Mouse (Mus musculus) gastrocnemius, postnatal 14 days (tissue): Measurements from ENCODE around the gene Axl. TPM values are rescaled to one million over a fixed set of nuclear protein-coding genes. Genes with fewer than 3 reads are reported as not detected.
A peak's percentile ranks its signal among the peaks of the same experiment; 100 is the strongest.
"Not testable (repeated sequence)": the region's sequence is repeated elsewhere in the genome, so short reads cannot be mapped to it uniquely, and the experiment has no call there.

Experiments
- DNase-seq: peaks from one replicate; pipeline ENCODE4 v3.0.0; 2021; ENCODE audit warnings: mixed read lengths
- intact Hi-C: fragments of 180-260 bp; cut with DNase I; formaldehyde crosslinking; loops from one replicate; pipeline ENCODE4 v1.15.1; 2025; ENCODE audit warnings: low total_unique reads
- total RNA-seq, 2 experiments: library from RNA; stranded (reverse); gene quantifications; 2 replicates each; pipeline ENCODE4 v1.2.3; 2021

Axl gene
- total RNA-seq, 2 experiments from 2014 or later, result 68.6 to 82.2 TPM

GRCm38 (mm10) chr7:25799369-25799768, 10.9 kb upstream of the Axl start:
- intact Hi-C loops, result no loop called here
- DNase-seq, result no peak

DNA sequence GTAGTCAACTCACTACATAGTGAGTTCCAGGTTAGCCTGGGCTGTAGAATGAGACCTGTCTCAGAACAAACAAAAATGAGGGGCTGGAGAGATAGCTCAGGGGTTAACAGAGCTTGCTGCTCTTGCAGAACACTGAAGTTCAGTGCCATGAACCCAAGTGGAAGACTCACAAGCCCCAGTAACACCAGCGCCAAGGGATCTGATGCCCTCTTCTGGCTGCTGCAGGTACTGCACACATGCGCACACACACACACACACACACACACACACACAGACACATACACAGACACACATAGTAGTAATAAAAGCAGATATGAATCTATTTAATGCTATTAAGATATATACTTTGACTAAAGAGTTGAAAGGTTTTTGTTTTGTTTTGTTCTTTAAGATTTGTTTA, 10.0 kb upstream of the Axl start:
- intact Hi-C loops, result no loop called here
- DNase-seq, result no peak

DNA sequence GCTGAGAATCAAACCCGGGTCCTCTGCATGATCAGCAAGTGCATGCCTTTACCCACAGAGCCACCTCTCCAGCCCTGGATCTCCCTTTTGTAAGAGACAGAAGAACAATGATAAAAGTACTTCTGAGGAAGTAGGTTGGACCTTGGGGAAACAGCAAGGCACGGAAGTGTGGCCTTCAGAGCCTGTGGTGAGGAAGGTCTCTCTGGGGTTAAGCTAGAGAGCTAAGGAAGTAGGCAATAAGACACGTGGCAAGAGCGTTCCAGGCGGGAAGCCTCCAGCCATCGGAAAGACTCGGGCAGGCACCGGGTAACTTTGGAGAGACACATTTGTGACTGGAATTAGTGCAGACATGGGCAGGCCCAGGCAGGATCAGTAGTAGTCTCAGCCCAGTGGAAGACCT, 6.3 kb upstream of the Axl start:
- intact Hi-C loops, result no loop called here
- no peak for DNase-seq

- intact Hi-C loops, result no loop called here
- DNase-seq, result no peak
Observed at GRCm38 (mm10) chr7:25793679-25794078, 5.2 kb upstream of the Axl start.

DNA sequence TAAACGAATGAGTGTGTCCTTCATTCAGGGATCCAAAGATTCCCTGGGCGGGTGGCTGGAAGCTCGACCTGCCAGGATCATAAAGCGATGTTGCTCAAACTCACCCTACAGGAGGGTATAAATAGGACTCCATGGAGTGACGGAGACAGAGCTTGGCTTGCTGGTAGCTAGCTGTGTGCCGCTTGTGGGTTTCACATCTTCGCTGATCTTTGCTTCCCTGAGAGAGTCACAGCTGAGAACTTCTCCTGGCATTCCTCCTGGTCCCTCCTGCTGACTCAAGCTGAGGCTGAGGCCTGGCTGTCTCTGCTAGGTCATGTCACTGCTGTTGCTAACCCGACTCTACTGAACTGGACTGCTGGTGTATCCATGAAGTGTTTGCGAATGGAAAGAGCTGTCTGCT, 4.5 kb upstream of the Axl start:
- DNase-seq, intact Hi-C loops: not testable (repeated sequence)

DNA sequence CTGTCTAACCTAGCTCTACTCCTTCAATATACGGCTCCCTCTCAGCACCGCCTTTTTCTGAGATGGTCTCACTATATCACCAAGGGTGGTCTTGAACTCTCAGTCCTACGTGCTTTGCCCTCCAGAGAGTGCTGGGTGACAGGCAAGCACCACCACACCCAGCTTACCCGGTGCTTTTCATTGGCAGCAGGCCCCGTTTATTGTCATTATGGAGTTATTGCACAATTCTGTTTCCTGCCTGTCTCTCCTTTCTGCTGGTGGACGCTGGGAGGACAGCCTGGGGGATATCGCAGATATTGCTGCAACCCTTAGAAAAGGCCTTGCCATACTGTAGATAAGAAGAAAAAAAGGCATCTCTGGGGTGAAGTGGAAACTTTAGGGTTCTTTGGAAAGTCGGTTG, 2.1 kb upstream of the Axl start:
- peak; percentile 55 for DNase-seq
- intact Hi-C loops, result no loop called here

DNA sequence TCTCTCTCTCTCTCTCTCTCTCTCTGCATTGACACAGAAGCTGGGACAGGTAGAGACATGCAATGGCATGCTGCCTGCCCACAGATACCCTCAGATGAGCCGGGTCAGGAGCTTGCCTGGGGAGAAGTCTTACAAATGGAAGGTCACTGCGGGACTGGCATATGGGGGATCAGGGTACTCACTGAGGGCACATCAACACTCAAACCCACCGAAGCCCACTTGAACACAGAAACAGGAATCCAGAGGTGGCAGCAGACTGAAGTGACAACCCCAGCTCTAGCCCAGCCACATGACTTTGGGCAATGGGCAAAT, 580 bp upstream of the Axl start:
- intact Hi-C loops, result no loop called here
- DNase-seq, result no peak

DNA sequence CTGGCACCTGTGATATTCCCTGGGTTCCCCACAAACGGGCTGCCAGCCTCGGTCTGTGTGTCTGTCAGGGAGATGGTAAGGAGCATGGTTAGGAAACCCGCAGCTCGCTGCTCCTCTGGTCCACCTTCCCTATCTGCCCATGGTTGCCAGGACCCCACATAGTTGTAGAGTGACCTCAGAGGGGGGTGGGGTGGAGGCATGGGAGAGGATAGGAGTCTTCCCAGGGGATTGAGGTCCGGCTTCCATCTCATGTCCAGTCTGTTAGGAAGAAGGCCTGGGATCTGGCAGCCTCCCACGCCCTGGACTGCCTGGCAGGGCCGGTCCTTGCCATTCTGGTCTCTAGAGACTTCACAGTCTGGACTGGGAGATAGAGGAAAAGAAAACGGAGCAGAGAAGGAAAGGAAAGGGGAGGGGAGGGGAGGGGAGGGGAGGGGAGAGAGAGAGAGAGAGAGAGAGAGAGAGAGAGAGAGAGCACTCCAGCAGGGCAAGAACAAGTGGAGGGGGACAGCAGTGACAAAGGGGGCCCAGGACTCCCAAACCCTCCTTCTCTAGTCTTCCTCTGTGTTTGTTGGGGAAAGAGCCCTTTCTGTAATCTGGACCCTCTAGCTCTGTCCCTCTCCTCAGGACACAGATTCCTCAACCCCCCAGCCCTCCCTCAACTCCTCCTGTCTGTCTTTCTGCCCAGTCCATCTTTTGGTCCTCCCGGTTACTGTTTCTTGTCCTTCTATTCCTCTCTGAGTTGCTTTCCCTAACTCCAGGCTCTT, 867 bp downstream of the Axl start:
- DNase-seq, result peak; percentile 37
- intact Hi-C loops, result no loop called here

- DNase-seq, result no peak
- intact Hi-C loops, result no loop called here
Observed at GRCm38 (mm10) chr7:25786974-25787373, 1.5 kb downstream of the Axl start.

GRCm38 (mm10) chr7:25785752-25786151, 2.8 kb downstream of the Axl start:
- intact Hi-C loops, result no loop called here
- DNase-seq, result no peak

GRCm38 (mm10) chr7:25784808-25785207, 3.7 kb downstream of the Axl start:
- DNase-seq, result no peak
- intact Hi-C loops, result no loop called here

DNA sequence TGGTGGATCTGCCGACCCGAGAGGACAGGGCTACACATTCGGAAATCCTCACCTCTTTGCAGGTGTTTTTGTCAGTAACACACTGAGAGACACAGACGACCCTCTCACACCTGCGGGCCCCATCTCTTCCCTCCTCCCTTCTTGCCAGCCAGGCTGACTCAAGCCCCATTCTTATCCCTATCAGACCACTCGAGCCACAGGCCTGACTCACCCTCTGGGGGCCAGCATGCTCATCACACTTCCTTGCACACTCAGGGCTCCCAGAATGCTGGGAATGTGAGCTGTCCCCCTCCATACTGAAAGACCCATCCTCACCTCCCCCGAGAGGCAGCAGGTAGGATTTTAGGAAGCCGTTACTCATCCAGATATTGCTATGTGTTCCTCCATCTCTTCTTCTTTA, 4.8 kb downstream of the Axl start:
- intact Hi-C loops, result no loop called here
- no peak for DNase-seq

- intact Hi-C loops, result no loop called here
- DNase-seq, result no peak
Observed at GRCm38 (mm10) chr7:25782744-25783143, 5.8 kb downstream of the Axl start.

GRCm38 (mm10) chr7:25781937-25782610, 6.4 kb downstream of the Axl start:
- no peak for DNase-seq
- intact Hi-C loops, result no loop called here

GRCm38 (mm10) chr7:25781321-25781936, 7.1 kb downstream of the Axl start:
- intact Hi-C loops, result no loop called here
- peak; percentile 51 for DNase-seq

DNA sequence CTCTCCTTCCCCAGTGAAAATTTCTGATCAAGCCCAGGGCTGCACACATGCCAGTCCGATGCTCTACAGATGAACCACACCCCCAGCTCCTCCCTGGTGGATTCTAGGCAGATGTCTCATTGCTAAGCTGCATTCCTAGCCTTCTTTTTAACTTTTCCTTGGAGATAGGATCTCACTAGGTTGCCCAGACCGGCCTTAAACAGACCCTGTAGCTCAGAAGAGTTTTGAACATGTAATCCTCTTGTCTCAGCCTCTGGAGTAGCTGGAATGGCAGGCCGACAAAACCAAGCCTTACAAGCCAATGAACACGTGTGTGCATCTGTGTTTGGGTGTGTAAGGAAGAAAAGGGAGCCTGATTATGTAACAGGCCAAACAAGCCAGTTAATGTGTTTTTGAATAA, 7.8 kb downstream of the Axl start:
- DNase-seq, result no peak
- intact Hi-C loops, result no loop called here

- intact Hi-C loops, result no loop called here
- DNase-seq, result no peak
Observed at GRCm38 (mm10) chr7:25780021-25780420, 8.5 kb downstream of the Axl start.

- DNase-seq, result no peak
- intact Hi-C loops, result no loop called here
Observed at GRCm38 (mm10) chr7:25768229-25768628, 20.3 kb downstream of the Axl start.

- no peak for DNase-seq
- intact Hi-C loops, result no loop called here
Observed at GRCm38 (mm10) chr7:25766108-25766507, 22.4 kb downstream of the Axl start.

DNA sequence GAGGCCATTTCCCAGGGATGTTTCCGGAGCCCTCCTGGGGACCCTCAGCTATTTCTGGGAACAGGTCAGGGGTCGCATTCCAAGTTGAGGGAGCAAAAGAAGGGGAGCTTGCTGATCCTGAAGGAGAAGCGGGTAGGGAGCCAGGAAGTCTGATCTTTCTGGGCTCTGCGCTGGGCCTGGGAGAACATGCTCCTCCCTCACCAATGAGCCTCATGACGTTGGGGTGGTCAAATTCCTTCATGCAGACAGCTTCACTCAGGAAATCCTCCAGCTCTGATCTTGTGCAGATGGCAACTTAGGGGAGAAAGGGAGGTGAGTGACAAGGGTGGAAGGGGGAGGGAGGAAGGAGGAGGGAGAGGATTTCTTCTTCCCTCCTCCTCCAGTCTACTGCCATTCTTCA, 24.3 kb downstream of the Axl start:
- no peak for DNase-seq

GRCm38 (mm10) chr7:25763678-25764077, 24.8 kb downstream of the Axl start:
- no peak for DNase-seq
- intact Hi-C loops, result no loop called here

More for the DNA sequence above, 24.3 kb downstream of the Axl start:
- intact Hi-C loops, result no loop called here
